ENCODE assay signal across 7 mouse cellular contexts in genomic region chr14:48131576-48131922, GRCm38 (mm10). TPM values are rescaled to one million over a fixed set of nuclear protein-coding genes. Genes with fewer than 3 reads are reported as not detected.
DNase-seq lines count a peak whose midpoint lies in the region; ATAC-seq lines count a peak whose summit lies in the region.

No protein-coding gene starts in this region.

- no peaks in the 10 kb centered on the region for H3K9me3 ChIP-seq in midbrain, embryonic 15.5 days
- H3K9me3 ChIP-seq in midbrain, embryonic 13.5 days: no peaks in the 10 kb centered on the region
- no peaks in the 10 kb centered on the region for H3K9me3 ChIP-seq in kidney, embryonic 15.5 days (replicated peaks)

- no peak overlapping the region for H3K9ac ChIP-seq in midbrain, embryonic 15.5 days
- H3K9ac ChIP-seq in midbrain, embryonic 13.5 days (replicated peaks): no peak overlapping the region
- H3K9ac ChIP-seq in kidney, embryonic 15.5 days: no peak overlapping the region

- H3K4me2 ChIP-seq in midbrain, embryonic 15.5 days: no peak overlapping the region
- no peak overlapping the region for H3K4me2 ChIP-seq in midbrain, embryonic 13.5 days (replicated peaks)
- H3K4me2 ChIP-seq in kidney, embryonic 15.5 days: peak overlapping the region; percentile 30; the same call in 1 of the 2 replicates

- peak; percentile 72 to 84 for DNase-seq in heart, adult 18-20 months
- DNase-seq in T-cell, adult 2 months (ENCODE audit: low spot score): no peak
- no peak for DNase-seq in testis, postnatal 14 days (ENCODE audit: low spot score)

- WGBS in midbrain, embryonic 15.5 days: 62% methylated on average over 4 of the region's 4 CpGs
- 82% methylated on average over 4 of the region's 4 CpGs for WGBS in midbrain, embryonic 13.5 days
- WGBS in kidney, embryonic 15.5 days: 44% methylated on average over 4 of the region's 4 CpGs

- H3K4me1 ChIP-seq in midbrain, embryonic 15.5 days: peaks cover 46% of the 10 kb centered on the region
- peaks cover 72% of the 10 kb centered on the region for H3K4me1 ChIP-seq in midbrain, embryonic 13.5 days (replicated peaks)
- peaks cover 75% of the 10 kb centered on the region for H3K4me1 ChIP-seq in kidney, embryonic 15.5 days

- no peaks in the 10 kb centered on the region for H3K36me3 ChIP-seq in midbrain, embryonic 15.5 days (replicated peaks)
- H3K36me3 ChIP-seq in midbrain, embryonic 13.5 days: no peaks in the 10 kb centered on the region
- H3K36me3 ChIP-seq in kidney, embryonic 15.5 days: no peaks in the 10 kb centered on the region

- 0 out of 2 replicates have a peak, but pooled peaks cover 5% of the 10 kb centered on the region for H3K27me3 ChIP-seq in midbrain, embryonic 15.5 days (replicated peaks)
- peaks cover 10% of the 10 kb centered on the region for H3K27me3 ChIP-seq in midbrain, embryonic 13.5 days
- no peaks in the 10 kb centered on the region for H3K27me3 ChIP-seq in kidney, embryonic 15.5 days

- no peak overlapping the region for H3K4me3 ChIP-seq in midbrain, embryonic 15.5 days
- no peak overlapping the region for H3K4me3 ChIP-seq in midbrain, embryonic 13.5 days (replicated peaks)
- no peak overlapping the region for H3K4me3 ChIP-seq in kidney, embryonic 15.5 days (replicated peaks)

- peak overlapping the region; percentile 17; the same call in 1 of the 2 replicates for H3K27ac ChIP-seq in midbrain, embryonic 15.5 days
- no peak overlapping the region for H3K27ac ChIP-seq in midbrain, embryonic 13.5 days
- H3K27ac ChIP-seq in kidney, embryonic 15.5 days: peak overlapping the region; percentile 64

- no peak for ATAC-seq in midbrain, embryonic 15.5 days (replicated peaks)
- no peak for ATAC-seq in midbrain, embryonic 13.5 days
- ATAC-seq in kidney, embryonic 15.5 days (replicated peaks; ENCODE audit: low FRiP score): peak; percentile 15; the same call in 1 of the 2 replicates
- ATAC-seq in megakaryocyte, adult 5-6 weeks (ENCODE audit: poor library complexity, severe bottlenecking): peak; percentile 88

RNA-seq across cellular contexts. Expression of gene Peli2, which starts 10.9 kb away (rescaled TPM):
- polyA plus RNA-seq in midbrain, embryonic 15.5 days (2015; fragmentation: Nextera tagmentation; extraction: Ambion mirVana): 6.9 and 8.5 TPM in 2 replicates
- 7.1 and 8.3 TPM in 2 replicates for polyA plus RNA-seq in midbrain, embryonic 13.5 days (2015; fragmentation: Nextera tagmentation; extraction: Ambion mirVana)
- 10 to 100 TPM; 15.7 to 16.8 TPM for total RNA-seq in heart, adult 18-20 months (2021)
- polyA plus RNA-seq in kidney, embryonic 15.5 days (2015; fragmentation: Nextera tagmentation; extraction: Ambion mirVana): 7.1 and 8.2 TPM in 2 replicates
- 9.6 and 9.7 TPM in 2 replicates for total RNA-seq in megakaryocyte, adult 5-6 weeks (2015)
- total RNA-seq in megakaryocyte, adult 5-6 weeks (2017): 5.7 and 7.6 TPM in 2 replicates

Comparison
In these comparisons a context has a peak if more than half of its experiments do, and no peak if none do; other contexts are left out.
1. ATAC-seq: peak in kidney, embryonic 15.5 days (single experiment) and megakaryocyte, adult 5-6 weeks (single experiment); none in midbrain, embryonic 15.5 days (single experiment) and midbrain, embryonic 13.5 days (single experiment).
2. DNase-seq: peak in heart, adult 18-20 months (2 of 2); none in T-cell, adult 2 months (single experiment) and testis, postnatal 14 days (single experiment).